Mouse (Mus musculus): ENCODE measurements at regions not wholly inside any gene's neighbourhood (a gene's known extent, or its start where the extent isn't known, plus 50 kb on each side); places are given as distances from the start of the nearest gene placed in this dataset.
"Not testable (repeated sequence)": the region's sequence is repeated elsewhere in the genome, so short reads cannot be mapped to it uniquely, and the experiment has no call there.

GRCm38 (mm10) chrX:15322207-15322839, 1111.4 kb downstream of the H2al1n start:
- peak; percentile 2 for DNase-seq (ENCODE audit: low read depth, low spot score)

DNA sequence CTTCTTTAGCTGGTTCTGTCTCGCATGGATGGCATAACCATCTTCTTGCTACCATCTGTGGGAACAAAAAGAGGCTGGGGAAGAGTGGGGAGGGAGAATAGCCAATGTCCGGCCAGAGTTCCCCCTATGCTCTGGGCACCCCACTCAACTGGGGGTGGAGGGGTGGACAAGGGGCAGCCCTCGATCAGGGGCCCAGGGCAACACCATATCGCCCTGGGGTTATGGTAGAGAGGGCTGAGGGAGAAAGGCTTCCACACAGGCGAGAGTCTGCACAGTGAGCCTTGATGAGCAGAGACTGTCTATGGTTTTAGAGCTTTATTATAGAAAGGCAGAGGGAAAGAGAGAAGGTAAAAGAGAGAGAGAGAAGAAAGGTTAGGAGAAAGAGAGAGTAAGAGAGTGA, 1112.0 kb downstream of the H2al1n start:
- no peak for DNase-seq (ENCODE audit: low read depth, low spot score)

GRCm38 (mm10) chrX:15365135-15365534, 1154.2 kb downstream of the H2al1n start:
- not testable (repeated sequence) for DNase-seq (ENCODE audit: low read depth, low spot score)
